Mouse (Mus musculus) neural tube, embryonic 14.5 days (tissue): ENCODE measurements at regions not wholly inside any gene's neighbourhood (a gene's known extent, or its start where the extent isn't known, plus 50 kb on each side); places are given as distances from the start of the nearest gene placed in this dataset.

Source experiments
- ATAC-seq: fragments of 200-750 bp; cut with Nextera tagmentation; 2 replicates; pipeline ENCODE4 v1.8.0; 2017; ENCODE audit warnings: low read depth, mild to moderate bottlenecking, moderate TSS enrichment, moderate library complexity
- H3K27ac ChIP-seq: fragments of 300-500 bp; sonication (generic); 2 replicates; pipeline ENCODE4 v1.5.1; 2014; ENCODE audit warnings: low read depth, mild to moderate bottlenecking, control low read depth, low read length, moderate library complexity, mixed read lengths
- H3K27me3 ChIP-seq: fragments of 300-500 bp; sonication (generic); 2 replicates; pipeline ENCODE4 v1.6.1; 2014; ENCODE audit warnings: low read length; ENCODE audit not compliant: control insufficient read depth, insufficient read depth
- H3K36me3 ChIP-seq: fragments of 300-500 bp; sonication (generic); 2 replicates; pipeline ENCODE4 v1.6.1; 2014; ENCODE audit warnings: low read length, mixed read lengths; ENCODE audit not compliant: control insufficient read depth, insufficient read depth
- H3K4me1 ChIP-seq: fragments of 300-500 bp; sonication (generic); 2 replicates; pipeline ENCODE4 v1.6.1; 2014; ENCODE audit warnings: low read length; ENCODE audit not compliant: control insufficient read depth, insufficient read depth
- H3K4me2 ChIP-seq: fragments of 300-500 bp; sonication (generic); 2 replicates; pipeline ENCODE4 v1.6.1; 2014; ENCODE audit warnings: mild to moderate bottlenecking, low read depth, low read length, control low read depth
- H3K4me3 ChIP-seq: fragments of 300-500 bp; sonication (generic); 2 replicates; pipeline ENCODE4 v1.5.1; 2014; ENCODE audit warnings: low read depth, low read length, control low read depth, mixed read lengths
- H3K9ac ChIP-seq: fragments of 300-500 bp; sonication (generic); replicated peaks from 2 replicates; pipeline ENCODE4 v1.6.1; 2014; ENCODE audit warnings: low read depth, mild to moderate bottlenecking, control low read depth, low read length, mixed read lengths
- H3K9me3 ChIP-seq: fragments of 300-500 bp; sonication (generic); 2 replicates; pipeline ENCODE4 v1.6.1; 2016; ENCODE audit warnings: low read length; ENCODE audit not compliant: control insufficient read depth
- WGBS: fragments of 180-500 bp; shearing (Covaris S2); extraction: QIAGEN DNeasy Blood & Tissue Kit; methylation state at CpG from one replicate; pipeline ENCODE4 v1.1.7; 2014; 5-methylcytosine and 5-hydroxymethylcytosine counted together

GRCm38 (mm10) chr10:51946189-51946588, 76.1 kb upstream of the Vgll2 start:
- Histone ChIP-seq H3K27me3 (no peaks in the 10 kb centered on the region), H3K4me1 (no peaks in the 10 kb centered on the region), H3K9me3 (no peaks in the 10 kb centered on the region), H3K4me3 (no peak overlapping the region), H3K27ac (no peak overlapping the region), H3K9ac (no peak overlapping the region), H3K4me2 (no peak overlapping the region), H3K36me3 (no peaks in the 10 kb centered on the region)
- ATAC-seq: no peak

- H3K36me3 ChIP-seq: no peaks in the 10 kb centered on the region
- H3K9ac ChIP-seq: no peak overlapping the region
- no peaks in the 10 kb centered on the region for H3K9me3 ChIP-seq
- no peak overlapping the region for H3K27ac ChIP-seq
- H3K4me1 ChIP-seq: no peaks in the 10 kb centered on the region
- no peaks in the 10 kb centered on the region for H3K27me3 ChIP-seq
- H3K4me3 ChIP-seq: no peak overlapping the region
- H3K4me2 ChIP-seq: no peak overlapping the region
- ATAC-seq: no peak
Measured at GRCm38 (mm10) chr10:51946881-51947280, 75.4 kb upstream of the Vgll2 start.

- H3K4me1 ChIP-seq: no peaks in the 10 kb centered on the region
- H3K36me3 ChIP-seq: no peaks in the 10 kb centered on the region
- WGBS: 79% methylated on average over 1 of the region's 1 CpGs
- H3K27me3 ChIP-seq: no peaks in the 10 kb centered on the region
- no peak for ATAC-seq
- no peak overlapping the region for H3K4me3 ChIP-seq
- H3K9me3 ChIP-seq: no peaks in the 10 kb centered on the region
- no peak overlapping the region for H3K27ac ChIP-seq
- no peak overlapping the region for H3K4me2 ChIP-seq
- H3K9ac ChIP-seq: no peak overlapping the region
Measured at GRCm38 (mm10) chr10:51950016-51950415, 72.3 kb upstream of the Vgll2 start.

GRCm38 (mm10) chr10:51952021-51952420, 70.3 kb upstream of the Vgll2 start:
- no peak for ATAC-seq
- Histone ChIP-seq H3K36me3 (no peaks in the 10 kb centered on the region), H3K4me3 (no peak overlapping the region), H3K9me3 (no peaks in the 10 kb centered on the region), H3K9ac (no peak overlapping the region), H3K4me1 (no peaks in the 10 kb centered on the region), H3K4me2 (no peak overlapping the region), H3K27ac (no peak overlapping the region), H3K27me3 (no peaks in the 10 kb centered on the region)
- 76% methylated on average over 4 of the region's 4 CpGs for WGBS

- Histone ChIP-seq H3K4me1 (no peaks in the 10 kb centered on the region), H3K27me3 (no peaks in the 10 kb centered on the region), H3K27ac (no peak overlapping the region), H3K4me2 (no peak overlapping the region), H3K4me3 (no peak overlapping the region), H3K36me3 (no peaks in the 10 kb centered on the region), H3K9me3 (no peaks in the 10 kb centered on the region), H3K9ac (no peak overlapping the region)
- WGBS: 76% methylated on average over 1 of the region's 1 CpGs
- ATAC-seq: no peak
Measured at GRCm38 (mm10) chr10:51956493-51956892, 65.8 kb upstream of the Vgll2 start.

GRCm38 (mm10) chr10:51961497-51961896, 60.8 kb upstream of the Vgll2 start:
- peak; percentile 89 for ATAC-seq
- H3K9ac ChIP-seq: no peak overlapping the region
- H3K27ac ChIP-seq: no peak overlapping the region
- H3K4me2 ChIP-seq: no peak overlapping the region
- H3K36me3 ChIP-seq: no peaks in the 10 kb centered on the region
- H3K9me3 ChIP-seq: no peaks in the 10 kb centered on the region
- H3K4me1 ChIP-seq: no peaks in the 10 kb centered on the region
- H3K4me3 ChIP-seq: no peak overlapping the region
- no peaks in the 10 kb centered on the region for H3K27me3 ChIP-seq
- 1% methylated on average over 2 of the region's 2 CpGs for WGBS

GRCm38 (mm10) chr10:51963671-51964070, 58.6 kb upstream of the Vgll2 start:
- no peak for ATAC-seq
- Histone ChIP-seq H3K4me1 (no peaks in the 10 kb centered on the region), H3K36me3 (no peaks in the 10 kb centered on the region), H3K27me3 (no peaks in the 10 kb centered on the region), H3K9ac (no peak overlapping the region), H3K4me2 (no peak overlapping the region), H3K4me3 (no peak overlapping the region), H3K27ac (no peak overlapping the region), H3K9me3 (no peaks in the 10 kb centered on the region)
- 92% methylated on average over 1 of the region's 1 CpGs for WGBS

GRCm38 (mm10) chr10:51970113-51970512, 52.2 kb upstream of the Vgll2 start:
- no peak overlapping the region for H3K4me3 ChIP-seq
- no peak overlapping the region for H3K9ac ChIP-seq
- no peaks in the 10 kb centered on the region for H3K9me3 ChIP-seq
- 80% methylated on average over 9 of the region's 9 CpGs for WGBS
- ATAC-seq: no peak
- H3K4me2 ChIP-seq: no peak overlapping the region
- H3K36me3 ChIP-seq: no peaks in the 10 kb centered on the region
- no peaks in the 10 kb centered on the region for H3K4me1 ChIP-seq
- no peaks in the 10 kb centered on the region for H3K27me3 ChIP-seq
- H3K27ac ChIP-seq: no peak overlapping the region
